Mouse (Mus musculus) CD4-positive, CD25-positive, alpha-beta regulatory T cell (primary cell): ENCODE results near the gene Top2b. TPM values are rescaled to one million over a fixed set of nuclear protein-coding genes. Genes with fewer than 3 reads are reported as not detected.

ENCODE experiments used
- polyA plus RNA-seq: library from polyadenylated mRNA; unstranded; fragments of 100-300 nt; shearing (Covaris generic); gene quantifications from one replicate; pipeline ENCODE4 v1.2.1, GENCODE M21; 2017

Top2b gene
- 240 TPM for polyA plus RNA-seq

GRCm38 (mm10) chr14:16364878-16365337 lies at the start of gene Top2b:
Top2b (plus strand) TSS chr14:16365179.

Other genes with a start within 250 kb of the Top2b start
- gene Ngly1, start 115.9 kb upstream of the Top2b start, polyA plus RNA-seq, result 82.9 TPM
- 7.8 TPM for gene Oxsm, start 115.4 kb upstream of the Top2b start, polyA plus RNA-seq